Mouse (Mus musculus): Measurements from ENCODE around the gene Thrb. TPM values are rescaled to one million over a fixed set of nuclear protein-coding genes. Genes with fewer than 3 reads are reported as not detected.

The Thrb gene
- total RNA-seq, 2 experiments from 2014 or later, result 29.2 to 31.4 TPM

- no peak for DNase-seq
- intact Hi-C loops (cut with DNase I), result no loop called here
Measured at GRCm38 (mm10) chr14:17697920-17698632, 38.0 kb downstream of the Thrb start.

- no peak for DNase-seq
- intact Hi-C loops (cut with DNase I), result no loop called here
Measured at GRCm38 (mm10) chr14:17700228-17700627, 40.2 kb downstream of the Thrb start.

GRCm38 (mm10) chr14:17713297-17713904 is 53.3 kb downstream of the Thrb start:
- DNase-seq, result no peak

GRCm38 (mm10) chr14:17719494-17719893 is 59.4 kb downstream of the Thrb start:
- DNase-seq, result no peak
- intact Hi-C loops (cut with DNase I), result no loop called here

More at GRCm38 (mm10) chr14:17713297-17713904, 53.3 kb downstream of the Thrb start:
- intact Hi-C loops (cut with DNase I), result no loop called here

- intact Hi-C loops (cut with DNase I), result no loop called here
- DNase-seq, result peak; percentile 20
Measured at GRCm38 (mm10) chr14:17722824-17723445, 62.9 kb downstream of the Thrb start.

GRCm38 (mm10) chr14:17724577-17724976 is 64.5 kb downstream of the Thrb start:
- intact Hi-C loops (cut with DNase I), result no loop called here
- DNase-seq, result no peak

- no peak for DNase-seq
- intact Hi-C loops (cut with DNase I), result no loop called here
Measured at GRCm38 (mm10) chr14:17726906-17727305, 66.8 kb downstream of the Thrb start.

GRCm38 (mm10) chr14:17727878-17728277 is 67.8 kb downstream of the Thrb start:
- intact Hi-C loops (cut with DNase I), result no loop called here

GRCm38 (mm10) chr14:17728889-17729288 is 68.8 kb downstream of the Thrb start:
- intact Hi-C loops (cut with DNase I), result no loop called here
- no peak for DNase-seq

More at GRCm38 (mm10) chr14:17727878-17728277, 67.8 kb downstream of the Thrb start:
- DNase-seq, result no peak

- intact Hi-C loops (cut with DNase I), result no loop called here
Measured at GRCm38 (mm10) chr14:17731020-17731419, 71.0 kb downstream of the Thrb start.

GRCm38 (mm10) chr14:17733077-17733778 is 73.2 kb downstream of the Thrb start:
- DNase-seq, result no peak
- intact Hi-C loops (cut with DNase I), result no loop called here

More at GRCm38 (mm10) chr14:17731020-17731419, 71.0 kb downstream of the Thrb start:
- DNase-seq, result no peak

GRCm38 (mm10) chr14:17733779-17734137 is 73.7 kb downstream of the Thrb start:
- DNase-seq, result peak; percentile 55
- intact Hi-C loops (cut with DNase I), result no loop called here

GRCm38 (mm10) chr14:17735440-17735839 is 75.4 kb downstream of the Thrb start:
- intact Hi-C loops (cut with DNase I), result no loop called here

GRCm38 (mm10) chr14:17740903-17741302 is 80.8 kb downstream of the Thrb start:
- DNase-seq, result no peak
- intact Hi-C loops (cut with DNase I), result no loop called here

More at GRCm38 (mm10) chr14:17735440-17735839, 75.4 kb downstream of the Thrb start:
- DNase-seq, result no peak

GRCm38 (mm10) chr14:17742264-17742663 is 82.2 kb downstream of the Thrb start:
- no peak for DNase-seq
- intact Hi-C loops (cut with DNase I), result no loop called here

- no peak for DNase-seq
- intact Hi-C loops (cut with DNase I), result no loop called here
Measured at GRCm38 (mm10) chr14:17742902-17743712, 83.0 kb downstream of the Thrb start.

GRCm38 (mm10) chr14:17743713-17744158 is 83.7 kb downstream of the Thrb start:
- DNase-seq, result no peak
- intact Hi-C loops (cut with DNase I), result no loop called here

- no peak for DNase-seq
- intact Hi-C loops (cut with DNase I), result no loop called here
Measured at GRCm38 (mm10) chr14:17747922-17748321, 87.9 kb downstream of the Thrb start.

- DNase-seq, result no peak
Measured at GRCm38 (mm10) chr14:17748945-17749344, 88.9 kb downstream of the Thrb start.

GRCm38 (mm10) chr14:17751911-17752310 is 91.8 kb downstream of the Thrb start:
- DNase-seq, result no peak
- intact Hi-C loops (cut with DNase I), result no loop called here

More at GRCm38 (mm10) chr14:17748945-17749344, 88.9 kb downstream of the Thrb start:
- intact Hi-C loops (cut with DNase I), result no loop called here
